Mouse (Mus musculus): Measurements from ENCODE around the gene Stx16. TPM values are rescaled to one million over a fixed set of nuclear protein-coding genes. Genes with fewer than 3 reads are reported as not detected.

Gene Stx16
- 29.7 TPM for polyA plus RNA-seq (2017; shearing (Covaris generic))

GRCm38 (mm10) chr2:174075673-174076432 lies at the start of gene Stx16:
Gene Stx16 (plus strand): TSS chr2:174076308.

GRCm38 (mm10) chr2:174109991-174110782 lies 34.1 kb downstream of the Stx16 start, which contains the start of gene Npepl1:
Gene Npepl1 (plus strand): TSS chr2:174110349.

Other genes with a start within 250 kb of the Stx16 start
- 58.4 TPM for gene Npepl1, start 34.0 kb downstream of the Stx16 start, polyA plus RNA-seq (2017; shearing (Covaris generic))
- gene Gnas, start 208.0 kb downstream of the Stx16 start, polyA plus RNA-seq (2017; shearing (Covaris generic)), result 87.4 TPM